Mouse (Mus musculus) adrenal gland, postnatal 10 days (tissue): ENCODE measurements around the gene Set. TPM values are rescaled to one million over a fixed set of nuclear protein-coding genes. Genes with fewer than 3 reads are reported as not detected.

ENCODE experiments used
- DNase-seq: peaks from one replicate; pipeline ENCODE4 v3.0.0; 2021; ENCODE audit warnings: mixed read lengths
- total RNA-seq, 2 experiments: library from RNA; stranded (reverse); gene quantifications; 2 replicates each; pipeline ENCODE4 v1.2.3; 2021

Gene Set
- total RNA-seq, 2 experiments from 2014 or later = 216 to 221 TPM

GRCm38 (mm10) chr2:30091521-30091920 lies 34.3 kb downstream of the Set start:
- no peak for DNase-seq

GRCm38 (mm10) chr2:30092280-30092918 lies 35.2 kb downstream of the Set start:
- peak; percentile 12 for DNase-seq

- DNase-seq = peak; percentile 98
These were observed 36.5 kb downstream of the Set start, which contains the start of gene Zdhhc12 for GRCm38 (mm10) chr2:30093471-30094207. Gene Zdhhc12, minus strand, starts transcription at chr2:30093648.

- DNase-seq = no peak
These were observed 37.0 kb downstream of the Set start for GRCm38 (mm10) chr2:30094208-30094588.

- DNase-seq = peak; percentile 74
These were observed 38.8 kb downstream of the Set start for GRCm38 (mm10) chr2:30095882-30096527.

GRCm38 (mm10) chr2:30100214-30100613 lies 43.0 kb downstream of the Set start:
- DNase-seq = no peak

GRCm38 (mm10) chr2:30106364-30106763 lies 49.2 kb downstream of the Set start:
- DNase-seq = peak; percentile 70

GRCm38 (mm10) chr2:30107646-30108045 lies 50.5 kb downstream of the Set start:
- DNase-seq = peak; percentile 63

- DNase-seq = no peak
These were observed 51.1 kb downstream of the Set start for GRCm38 (mm10) chr2:30108260-30108659.

GRCm38 (mm10) chr2:30111500-30111899 lies 54.3 kb downstream of the Set start:
- no peak for DNase-seq

GRCm38 (mm10) chr2:30112564-30112963 lies 55.4 kb downstream of the Set start:
- DNase-seq = no peak

GRCm38 (mm10) chr2:30119641-30120051 lies 62.5 kb downstream of the Set start:
- DNase-seq = no peak

- DNase-seq = no peak
These were observed 63.1 kb downstream of the Set start for GRCm38 (mm10) chr2:30120269-30120668.

Other genes with a start within 250 kb of the Set start
- 10 to 100 TPM; 39.4 to 43.6 TPM for gene Urm1, start 237.3 kb upstream of the Set start, total RNA-seq
- gene Cercam, start 188.2 kb upstream of the Set start, total RNA-seq = 10 to 100 TPM; 16.6 to 19.0 TPM
- 10 to 100 TPM; 41.1 to 44.6 TPM for gene Odf2, start 168.2 kb upstream of the Set start, total RNA-seq
- 10 to 100 TPM; 31.8 to 36.5 TPM for gene Gle1, start 122.0 kb upstream of the Set start, total RNA-seq
- 100 to 1,000 TPM; 200 to 226 TPM for gene Sptan1, start 91.8 kb upstream of the Set start, total RNA-seq
- gene Wdr34, start 8.5 kb upstream of the Set start, total RNA-seq = 10 to 100 TPM; 20.1 to 24.4 TPM
- 10 to 100 TPM in 1 of 2 experiments, 1 to 10 TPM in 1; 6.3 to 10.1 TPM for gene Pkn3, start 20.3 kb downstream of the Set start, total RNA-seq
- gene Zdhhc12, start 36.3 kb downstream of the Set start, total RNA-seq = 10 to 100 TPM; 14.9 to 19.0 TPM
- gene Zer1, start 67.2 kb downstream of the Set start, total RNA-seq = 10 to 100 TPM; 29.9 to 45.4 TPM
- 10 to 100 TPM; 47.2 to 64.0 TPM for gene Tbc1d13, start 76.4 kb downstream of the Set start, total RNA-seq
- 10 to 100 TPM; 55.6 to 58.2 TPM for gene Endog, start 114.1 kb downstream of the Set start, total RNA-seq
- gene Spout1, start 121.1 kb downstream of the Set start, total RNA-seq = 10 to 100 TPM; 18.1 TPM
- gene Kyat1, start 148.5 kb downstream of the Set start, total RNA-seq = 10 to 100 TPM; 27.4 to 27.9 TPM
- 10 to 100 TPM; 43.5 to 53.2 TPM for gene Lrrc8a, start 180.3 kb downstream of the Set start, total RNA-seq
- gene Gm28035, start 183.2 kb downstream of the Set start, total RNA-seq = 1 to 10 TPM; 1.9 to 2.0 TPM
- gene Phyhd1, start 208.8 kb downstream of the Set start, total RNA-seq = 10 to 100 TPM; 23.7 to 24.1 TPM
- gene Gm28038, start 223.7 kb downstream of the Set start, total RNA-seq = not detected
- 10 to 100 TPM; 43.4 to 46.2 TPM for gene Dolk, start 229.0 kb downstream of the Set start, total RNA-seq
- gene Nup188, start 229.0 kb downstream of the Set start, total RNA-seq = 10 to 100 TPM; 37.9 to 45.3 TPM